Mouse (Mus musculus) stomach, postnatal 0 days (tissue): ENCODE results near the gene Pkm.

ENCODE experiments used
- CTCF ChIP-seq: IDR thresholded peaks from 2 replicates; pipeline ENCODE4 v1.5.1; 2016; ENCODE audit warnings: antibody characterized with exemption, low read depth, mild to moderate bottlenecking, moderate library complexity
- EP300 ChIP-seq: optimal IDR thresholded peaks from 2 replicates; pipeline ENCODE3; 2016; ENCODE audit warnings: antibody characterized with exemption

DNA sequence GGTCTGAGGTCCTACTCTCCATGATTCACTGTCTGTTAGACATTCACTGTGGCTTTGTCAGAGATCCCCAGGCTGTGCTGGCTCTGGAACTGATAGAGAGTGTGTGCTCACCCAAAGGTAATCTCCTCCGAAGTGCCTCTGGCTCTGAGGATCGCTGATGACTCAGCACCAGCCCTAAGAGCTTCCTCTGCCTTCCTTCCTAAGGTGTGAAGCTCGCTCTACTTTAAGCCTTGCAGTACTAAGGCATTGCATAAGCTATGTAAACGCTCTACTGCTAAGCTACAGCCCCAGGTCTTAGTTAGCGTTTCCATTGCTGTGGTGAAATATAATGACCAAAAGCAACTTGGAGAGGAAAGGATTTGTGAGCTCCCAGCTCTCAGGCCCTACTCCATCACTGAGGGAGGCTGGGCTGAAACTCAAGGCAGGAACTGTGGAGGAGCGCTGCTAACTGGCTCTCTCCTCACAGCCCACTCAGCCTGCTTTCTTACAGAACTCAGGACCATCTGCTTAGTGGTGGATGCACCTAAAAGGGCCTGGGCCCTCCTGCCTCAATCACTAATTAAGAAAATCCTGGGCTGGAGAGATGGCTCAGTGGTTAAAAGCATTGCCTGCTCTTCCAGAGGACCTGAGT lies 31.4 kb downstream of the Pkm start:
- TF ChIP-seq CTCF (no peak), EP300 (no peak)
